Mouse (Mus musculus) embryonic fibroblast, embryonic 13.5 days (primary cell): Measurements from ENCODE around the gene Aldh5a1. TPM values are rescaled to one million over a fixed set of nuclear protein-coding genes. Genes with fewer than 3 reads are reported as not detected.

ENCODE experiments used
- H3K27ac ChIP-seq: 2 replicates; pipeline ENCODE4 v1.5.1; 2012; ENCODE audit warnings: low read length, control low read depth, inconsistent platforms; ENCODE audit not compliant: insufficient read depth
- H3K4me1 ChIP-seq: 2 replicates; pipeline ENCODE4 v1.6.1; 2011; ENCODE audit warnings: low read length; ENCODE audit not compliant: control insufficient read depth, insufficient read depth
- H3K4me3 ChIP-seq: 2 replicates; pipeline ENCODE4 v1.5.1; 2011; ENCODE audit warnings: mild to moderate bottlenecking, control low read depth, low read length; ENCODE audit not compliant: insufficient read depth
- CTCF ChIP-seq: IDR thresholded peaks from 2 replicates; pipeline ENCODE4 v1.5.1; 2011; ENCODE audit warnings: mild to moderate bottlenecking, control low read depth, low read length, moderate library complexity, borderline replicate concordance; ENCODE audit not compliant: insufficient read depth
- POLR2A ChIP-seq: IDR thresholded peaks from 2 replicates; pipeline ENCODE4 v1.6.1; 2011; ENCODE audit warnings: low read depth, mild to moderate bottlenecking, control low read depth, low read length, moderate library complexity
- polyA plus RNA-seq: library from polyadenylated mRNA; stranded (reverse); fragments of >200 nt; gene quantifications from 2 replicates; pipeline ENCODE4 v1.2.4, GENCODE M21; 2011; ENCODE audit warnings: low read depth; ENCODE audit not compliant: missing spikeins, insufficient read length

The Aldh5a1 gene
- polyA plus RNA-seq, 1 experiment, result 2.5 TPM

DNA sequence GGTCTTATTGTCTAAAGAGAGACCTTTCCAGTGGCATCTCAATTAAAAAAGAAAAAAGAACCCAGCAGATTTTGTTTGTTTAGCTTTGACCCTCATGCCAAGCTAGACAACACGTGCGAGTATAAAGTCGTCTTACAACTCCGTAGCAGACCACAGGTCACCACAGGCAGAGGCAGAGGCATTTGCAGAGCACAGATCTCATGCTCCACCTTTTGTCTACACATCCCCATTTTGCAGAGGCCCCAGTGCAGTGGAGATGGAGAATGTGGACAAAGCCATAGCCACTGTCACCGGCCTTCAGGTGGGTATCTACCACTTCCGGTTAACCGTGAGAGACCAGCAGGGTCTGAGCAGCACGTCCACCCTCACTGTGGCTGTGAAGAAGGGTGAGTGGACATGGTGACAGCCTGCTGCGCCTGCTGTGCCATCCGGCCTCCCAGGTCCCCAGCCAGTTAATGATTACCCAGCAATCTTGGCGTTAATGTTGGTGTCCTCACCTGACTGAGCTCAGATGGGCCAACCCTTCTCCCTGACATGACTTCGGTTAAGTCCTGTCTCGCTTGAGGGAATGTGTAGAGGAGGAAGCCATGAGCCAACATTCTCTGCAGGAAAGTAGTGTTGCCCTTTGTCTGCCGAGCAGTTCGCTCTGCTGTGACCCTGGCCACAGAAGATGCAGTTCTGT is 58.0 kb downstream of the Aldh5a1 start:
- Histone ChIP-seq H3K27ac (no peak overlapping the region), H3K4me3 (no peak overlapping the region), H3K4me1 (no peaks in the 10 kb centered on the region)
- TF ChIP-seq CTCF (no peak), POLR2A (no peak)

DNA sequence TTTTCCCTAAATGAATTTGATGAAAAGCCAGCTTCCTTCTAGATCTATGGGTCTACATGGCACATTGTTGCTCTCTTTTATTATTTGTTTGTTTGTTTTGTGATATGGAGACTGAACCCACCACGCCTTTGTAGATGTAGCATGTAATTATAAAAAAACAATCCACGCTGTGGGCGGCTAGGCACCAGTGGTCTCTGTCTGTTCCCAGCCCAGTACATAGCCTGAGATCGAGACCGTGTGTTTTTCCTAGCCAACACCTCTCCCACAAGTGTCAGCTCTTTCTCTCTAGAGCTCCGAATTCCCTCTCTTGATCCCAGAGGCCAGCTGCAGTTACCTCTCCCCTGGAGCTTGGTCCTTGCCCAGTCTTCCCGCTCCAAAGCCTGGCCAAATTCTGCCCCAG is 69.2 kb downstream of the Aldh5a1 start:
- no peaks in the 10 kb centered on the region for H3K4me1 ChIP-seq
- no peak overlapping the region for H3K4me3 ChIP-seq
- no peak overlapping the region for H3K27ac ChIP-seq
- TF ChIP-seq CTCF (no peak), POLR2A (no peak)

DNA sequence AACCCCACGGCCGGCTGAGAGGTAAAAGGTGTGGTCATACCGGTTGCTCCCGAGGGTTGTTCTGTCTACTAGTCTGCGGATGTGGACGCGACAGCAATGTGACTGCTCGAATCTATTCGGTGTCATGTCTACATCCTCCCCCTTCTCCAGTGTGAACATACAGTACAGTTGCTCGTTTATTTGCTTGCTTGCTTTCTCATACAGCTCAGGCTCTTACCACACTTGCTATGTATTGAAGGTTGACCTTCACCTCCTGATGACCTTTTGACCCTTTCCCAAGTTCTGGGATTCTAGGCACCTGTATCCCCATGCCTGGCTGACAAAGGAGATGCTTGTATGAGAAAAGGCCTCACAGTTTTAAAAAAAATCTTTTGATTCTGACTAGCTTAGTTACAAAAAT is 69.7 kb downstream of the Aldh5a1 start:
- Histone ChIP-seq H3K27ac (no peak overlapping the region), H3K4me3 (no peak overlapping the region), H3K4me1 (no peaks in the 10 kb centered on the region)
- TF ChIP-seq CTCF (no peak), POLR2A (no peak)

DNA sequence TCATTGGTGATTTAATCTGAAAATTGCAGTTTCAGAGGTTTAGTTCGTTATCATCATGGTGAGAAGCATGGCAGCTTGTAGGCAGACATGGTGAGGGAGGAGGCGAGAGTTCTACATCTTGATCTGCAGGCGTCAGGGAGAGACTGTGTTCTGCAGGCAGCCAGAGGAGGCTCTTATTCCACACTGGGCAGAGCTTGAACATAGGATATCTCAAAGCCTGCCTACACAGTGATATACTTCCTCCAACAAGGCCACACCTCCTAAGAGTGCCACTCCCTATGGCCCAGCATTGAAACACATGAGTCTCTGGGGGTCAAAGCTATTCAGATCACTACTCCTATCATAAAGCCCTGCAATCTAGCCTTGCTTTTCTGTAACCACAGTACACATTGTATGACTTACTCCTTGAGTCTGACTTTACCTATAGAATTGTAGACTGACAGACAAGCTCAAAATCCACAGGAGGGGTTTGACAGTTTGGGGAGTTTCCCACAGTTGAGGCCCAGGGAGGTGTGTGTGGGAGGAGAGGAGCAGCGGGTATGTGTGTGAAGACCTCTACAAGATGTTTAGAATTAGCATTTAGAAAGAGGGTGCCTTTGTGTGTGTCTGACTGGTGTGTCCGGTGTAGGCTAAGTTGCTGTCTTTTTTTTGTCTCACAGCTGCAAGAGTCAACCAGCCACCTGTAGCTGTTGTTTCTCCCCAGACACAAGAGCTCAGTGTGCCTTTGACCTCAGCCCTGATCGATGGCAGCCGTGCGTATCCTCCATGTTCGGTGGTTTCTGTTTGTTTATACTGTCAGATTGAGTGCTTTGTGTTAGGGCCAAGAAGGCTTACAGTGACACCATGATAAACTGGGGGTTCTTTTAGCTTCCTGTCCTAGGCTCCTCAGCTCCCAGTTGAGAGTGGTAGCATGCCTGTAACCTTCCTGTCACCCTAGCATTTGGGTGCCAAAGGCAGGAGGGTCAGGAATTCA is 70.7 kb downstream of the Aldh5a1 start:
- H3K4me1 ChIP-seq, result no peaks in the 10 kb centered on the region
- no peak overlapping the region for H3K27ac ChIP-seq
- TF ChIP-seq POLR2A, result no peak
- TF ChIP-seq CTCF, result no peak
- no peak overlapping the region for H3K4me3 ChIP-seq

DNA sequence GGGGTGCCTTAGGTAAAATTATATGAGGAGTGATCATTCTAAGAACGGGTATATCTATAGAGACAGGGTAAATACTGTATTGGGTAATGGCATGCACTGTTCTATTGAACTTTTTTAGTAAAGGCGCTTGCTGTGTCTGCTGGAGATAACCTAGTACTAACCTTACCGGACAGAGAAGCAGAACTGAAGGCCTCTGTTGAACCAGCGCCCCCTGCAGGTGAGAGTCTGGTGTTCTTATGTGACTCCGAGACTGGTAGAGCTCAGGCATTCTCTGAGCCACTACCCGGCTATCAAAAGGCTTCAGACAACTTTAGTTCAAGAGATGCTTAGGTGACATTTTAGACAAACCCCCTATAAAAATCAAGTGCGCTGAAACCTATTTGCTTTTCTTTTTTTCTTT is 74.9 kb downstream of the Aldh5a1 start:
- Histone ChIP-seq H3K4me1 (no peaks in the 10 kb centered on the region), H3K4me3 (no peak overlapping the region)
- TF ChIP-seq CTCF (no peak), POLR2A (no peak)

DNA sequence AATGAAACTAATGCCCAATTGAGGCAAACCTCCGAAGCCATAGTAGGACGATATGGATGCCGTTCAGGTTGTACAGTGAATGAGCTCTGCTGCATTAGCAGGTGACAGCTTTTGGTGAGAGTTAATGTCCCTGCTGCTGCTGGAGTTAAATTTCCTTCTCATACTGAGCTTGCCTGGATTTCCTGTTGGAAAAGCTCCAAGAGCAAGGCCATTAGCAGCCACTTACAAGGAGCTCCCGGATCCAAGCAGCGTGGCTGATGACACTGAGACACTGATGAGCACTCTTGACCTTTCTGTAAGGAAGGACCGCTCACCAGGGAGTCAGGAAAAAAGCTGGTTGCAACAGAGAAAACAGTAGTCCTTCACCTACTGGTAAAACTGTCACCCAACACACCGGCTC is 75.4 kb downstream of the Aldh5a1 start:
- H3K4me1 ChIP-seq, result no peaks in the 10 kb centered on the region
- no peak overlapping the region for H3K27ac ChIP-seq
- TF ChIP-seq POLR2A, result no peak
- TF ChIP-seq CTCF, result no peak
- H3K4me3 ChIP-seq, result no peak overlapping the region

More for the DNA sequence above, 74.9 kb downstream of the Aldh5a1 start:
- no peak overlapping the region for H3K27ac ChIP-seq

DNA sequence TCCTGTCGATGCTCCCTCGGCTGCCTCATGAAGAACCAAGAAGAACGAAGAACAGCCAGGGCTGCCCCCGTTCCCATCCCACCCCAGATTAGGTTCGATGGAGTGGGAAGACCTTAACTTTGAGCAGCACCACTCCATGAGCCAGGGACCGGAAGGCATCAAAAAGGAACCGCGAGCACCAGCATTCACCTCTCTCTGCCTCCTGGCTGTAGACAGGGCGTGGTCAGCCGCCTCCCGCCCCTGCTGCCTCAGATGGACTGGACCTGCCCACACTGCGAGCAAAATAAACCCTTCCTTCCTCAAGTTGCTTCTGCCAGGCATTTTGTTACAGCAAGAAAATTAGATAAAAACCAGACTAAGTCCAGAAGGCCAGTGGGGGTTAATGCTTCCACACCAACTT is 76.4 kb downstream of the Aldh5a1 start:
- Histone ChIP-seq H3K4me1 (no peaks in the 10 kb centered on the region), H3K27ac (no peak overlapping the region), H3K4me3 (no peak overlapping the region)
- TF ChIP-seq POLR2A (no peak), CTCF (no peak)

DNA sequence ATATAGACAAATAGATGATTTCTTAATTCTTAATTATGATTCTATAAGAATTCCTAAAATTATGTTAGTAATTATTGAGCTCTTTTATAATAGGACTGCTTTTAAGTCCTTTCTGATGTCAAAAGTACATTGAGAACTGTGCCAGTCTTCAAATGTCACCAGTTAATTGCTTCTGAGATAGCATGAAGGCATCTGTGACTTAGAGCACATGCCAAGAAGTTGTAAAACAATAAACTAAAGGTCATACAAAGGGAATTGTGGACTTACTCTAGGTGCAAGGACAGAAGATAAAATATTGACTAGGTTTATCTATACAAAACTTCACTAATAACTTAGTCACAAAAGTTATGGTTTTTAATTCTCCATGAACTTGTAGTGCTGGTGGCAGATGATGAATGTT is 78.3 kb downstream of the Aldh5a1 start:
- H3K4me1 ChIP-seq, result no peaks in the 10 kb centered on the region
- H3K4me3 ChIP-seq, result no peak overlapping the region
- TF ChIP-seq POLR2A, result no peak
- no peak for TF ChIP-seq CTCF
- no peak overlapping the region for H3K27ac ChIP-seq

Other genes starting within 250 kb of the Aldh5a1 start
- not detected in 2 replicates for gene Armh2, start 196.4 kb downstream of the Aldh5a1 start, polyA plus RNA-seq
- gene Gmnn, start 175.7 kb downstream of the Aldh5a1 start, polyA plus RNA-seq, result 20.9 and 33.8 TPM in 2 replicates
- 125 and 165 TPM in 2 replicates for gene BC005537, start 136.0 kb downstream of the Aldh5a1 start, polyA plus RNA-seq
- gene Acot13, start 106.1 kb downstream of the Aldh5a1 start, polyA plus RNA-seq, result 49.0 and 54.7 TPM in 2 replicates
- 36.3 and 41.3 TPM in 2 replicates for gene Tdp2, start 106.0 kb downstream of the Aldh5a1 start, polyA plus RNA-seq
- 0.51 TPM in 1 of 2 replicates, not detected in the other for gene D130043K22Rik, start 92.5 kb downstream of the Aldh5a1 start, polyA plus RNA-seq
- gene Gpld1, start 5.5 kb upstream of the Aldh5a1 start, polyA plus RNA-seq, result 0.45 and 1.1 TPM in 2 replicates
- gene Mrs2, start 82.7 kb upstream of the Aldh5a1 start, polyA plus RNA-seq, result 27.0 and 31.3 TPM in 2 replicates
- gene Dcdc2a, start 118.3 kb upstream of the Aldh5a1 start, polyA plus RNA-seq, result not detected in 2 replicates